Mouse (Mus musculus): ENCODE measurements around the gene Cx3cr1. TPM values are rescaled to one million over a fixed set of nuclear protein-coding genes. Genes with fewer than 3 reads are reported as not detected.
"Not testable (repeated sequence)": the region's sequence is repeated elsewhere in the genome, so short reads cannot be mapped to it uniquely, and the experiment has no call there.

The Cx3cr1 gene
- polyA plus RNA-seq, 1 experiment from 2014 or later, result 7.8 TPM

DNA sequence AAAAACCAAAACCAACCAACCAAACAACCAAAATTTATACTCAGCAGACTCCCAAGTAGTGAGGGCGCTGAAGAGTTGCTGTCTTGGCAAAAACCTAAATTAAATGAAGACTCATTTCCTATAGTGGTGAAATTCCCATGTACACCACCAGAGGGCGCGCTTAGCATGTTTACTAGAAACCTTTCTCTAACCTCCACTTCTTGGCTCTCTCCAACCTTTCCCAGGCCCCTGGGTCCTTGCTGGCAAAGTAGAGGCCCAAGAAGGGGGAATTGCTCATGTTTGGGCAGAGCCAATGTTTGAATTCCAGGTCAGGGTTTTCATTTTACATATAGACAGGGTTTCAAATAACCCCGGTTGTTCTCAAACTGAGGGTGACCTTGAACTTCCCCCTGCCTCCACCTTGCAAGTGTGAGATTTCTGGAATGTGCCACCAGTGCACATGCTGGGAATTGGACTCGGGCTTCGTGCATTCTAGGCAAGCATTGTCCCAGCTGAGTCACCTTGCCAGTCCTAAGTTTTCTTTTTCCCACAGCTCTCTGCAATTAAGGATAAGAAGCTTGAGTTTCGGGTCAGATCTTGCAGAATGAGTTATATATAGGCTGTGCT, 49.3 kb downstream of the Cx3cr1 start:
- ATAC-seq (ENCODE audit: low FRiP score, low read depth), result no peak
- H3K27ac ChIP-seq, result no peak overlapping the region
- WGBS, result 50% methylated on average over 7 of the region's 7 CpGs

GRCm38 (mm10) chr9:120016956-120017355, 52.7 kb downstream of the Cx3cr1 start:
- no peak overlapping the region for H3K27ac ChIP-seq
- no peaks in the 10 kb centered on the region for H3K4me1 ChIP-seq
- H3K9me3 ChIP-seq, result no peaks in the 10 kb centered on the region
- 72% methylated on average over 10 of the region's 10 CpGs for WGBS
- no peak overlapping the region for H3K4me2 ChIP-seq (replicated peaks)
- no peaks in the 10 kb centered on the region for H3K27me3 ChIP-seq (replicated peaks)
- peak overlapping the region; percentile 13; the same call in 1 of the 2 replicates for H3K9ac ChIP-seq
- no peaks in the 10 kb centered on the region for H3K36me3 ChIP-seq
- H3K4me3 ChIP-seq, result no peak overlapping the region
- ATAC-seq (ENCODE audit: low FRiP score, low read depth), result no peak

More for the DNA sequence above, 49.3 kb downstream of the Cx3cr1 start:
- Histone ChIP-seq H3K4me2 (replicated peaks) (no peak overlapping the region), H3K4me1 (no peaks in the 10 kb centered on the region), H3K36me3 (no peaks in the 10 kb centered on the region), H3K4me3 (no peak overlapping the region), H3K27me3 (replicated peaks) (no peaks in the 10 kb centered on the region), H3K9ac (no peak overlapping the region), H3K9me3 (no peaks in the 10 kb centered on the region)

DNA sequence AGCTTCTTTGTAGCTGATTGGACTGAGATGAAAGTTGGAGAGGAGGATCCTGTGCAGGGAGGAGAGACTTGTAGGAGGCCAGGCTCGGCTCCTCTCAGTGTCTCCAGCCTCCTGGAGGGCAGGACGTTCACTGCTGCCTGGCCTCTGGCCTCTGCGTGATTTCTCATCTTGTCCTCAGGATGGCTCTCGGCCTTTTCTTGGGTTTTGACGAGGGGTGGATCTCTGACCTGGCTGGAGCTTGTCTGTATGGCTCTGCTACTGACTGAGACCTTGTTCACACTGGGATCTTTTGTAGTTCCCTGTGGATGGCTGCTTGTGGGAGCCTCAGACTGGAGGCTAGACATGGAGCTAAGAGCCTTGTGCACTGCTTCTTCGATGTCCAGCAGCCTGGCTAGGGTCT, 54.9 kb downstream of the Cx3cr1 start:
- 57% methylated on average over 6 of the region's 6 CpGs for WGBS
- peaks cover 2% of the 10 kb centered on the region; the same call in 1 of the 2 replicates for H3K27me3 ChIP-seq (replicated peaks)
- no peak overlapping the region for H3K4me2 ChIP-seq (replicated peaks)
- H3K9me3 ChIP-seq, result no peaks in the 10 kb centered on the region
- H3K9ac ChIP-seq, result no peak overlapping the region
- H3K27ac ChIP-seq, result no peak overlapping the region
- no peak overlapping the region for H3K4me3 ChIP-seq
- ATAC-seq (ENCODE audit: low FRiP score, low read depth), result no peak
- no peaks in the 10 kb centered on the region for H3K36me3 ChIP-seq
- H3K4me1 ChIP-seq, result no peaks in the 10 kb centered on the region

DNA sequence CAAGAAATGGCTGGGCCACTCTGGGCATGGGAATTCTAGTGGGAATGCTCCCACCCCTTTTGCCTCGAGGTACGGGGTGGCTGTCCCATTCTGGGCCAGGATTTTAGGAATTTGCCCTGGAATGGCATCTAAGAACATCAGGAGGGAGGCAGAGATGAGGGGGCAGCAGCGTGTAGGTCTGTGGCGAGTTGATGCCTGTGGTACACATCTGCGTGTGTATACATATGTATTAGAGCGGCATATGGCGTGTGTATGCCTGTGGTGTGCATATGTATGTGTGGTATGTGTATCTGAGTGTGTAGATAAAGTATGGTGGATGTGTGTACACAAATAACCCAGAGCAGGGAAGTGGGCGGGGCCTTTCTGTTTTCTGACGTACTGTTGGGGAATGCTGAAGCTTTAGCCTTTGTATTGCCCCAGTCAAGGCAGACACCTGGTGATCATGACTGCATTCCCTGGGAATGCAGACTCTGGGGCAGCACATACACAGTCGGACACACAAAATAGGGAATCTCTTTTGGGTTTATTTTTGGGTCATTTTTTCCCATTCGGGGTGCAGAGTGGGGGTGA, 56.3 kb downstream of the Cx3cr1 start:
- 74% methylated on average over 11 of the region's 11 CpGs for WGBS
- Histone ChIP-seq H3K4me2 (replicated peaks) (no peak overlapping the region), H3K4me3 (no peak overlapping the region), H3K27ac (no peak overlapping the region), H3K9ac (no peak overlapping the region), H3K36me3 (no peaks in the 10 kb centered on the region), H3K4me1 (no peaks in the 10 kb centered on the region), H3K9me3 (no peaks in the 10 kb centered on the region), H3K27me3 (replicated peaks) (peaks cover 4% of the 10 kb centered on the region; the same call in 1 of the 2 replicates)
- no peak for ATAC-seq (ENCODE audit: low FRiP score, low read depth)

DNA sequence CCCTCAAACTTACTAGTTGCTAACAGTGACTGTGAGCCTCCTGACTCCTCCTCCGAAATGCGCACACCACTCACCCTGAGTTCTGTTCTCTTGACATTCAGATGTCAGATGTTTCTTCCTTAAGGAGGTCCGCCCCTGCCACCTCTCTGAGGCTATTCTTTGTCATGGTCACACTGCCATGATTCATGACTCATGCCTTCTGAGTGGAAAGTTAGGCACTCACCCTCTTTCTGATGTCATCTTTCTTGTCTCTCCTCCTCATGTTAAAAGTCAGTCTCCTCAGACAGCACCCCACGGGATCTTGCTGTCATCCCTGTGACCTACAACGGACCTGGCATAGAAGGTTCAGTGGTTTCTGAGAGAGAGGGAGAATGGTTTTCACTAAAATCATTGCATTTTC, 56.9 kb downstream of the Cx3cr1 start:
- H3K9ac ChIP-seq, result no peak overlapping the region
- H3K27ac ChIP-seq, result no peak overlapping the region
- peaks cover 5% of the 10 kb centered on the region; the same call in 1 of the 2 replicates for H3K9me3 ChIP-seq
- H3K4me1 ChIP-seq, result no peaks in the 10 kb centered on the region
- WGBS, result 84% methylated on average over 5 of the region's 5 CpGs
- ATAC-seq (ENCODE audit: low FRiP score, low read depth), result no peak
- peaks cover 4% of the 10 kb centered on the region; the same call in 1 of the 2 replicates for H3K27me3 ChIP-seq (replicated peaks)
- no peaks in the 10 kb centered on the region for H3K36me3 ChIP-seq
- no peak overlapping the region for H3K4me3 ChIP-seq
- H3K4me2 ChIP-seq (replicated peaks), result no peak overlapping the region

- H3K27me3 ChIP-seq (replicated peaks); H3K27ac ChIP-seq; H3K36me3 ChIP-seq; H3K4me3 ChIP-seq; H3K4me2 ChIP-seq (replicated peaks); H3K4me1 ChIP-seq; H3K9me3 ChIP-seq; H3K9ac ChIP-seq; ATAC-seq (ENCODE audit: low FRiP score, low read depth): not testable (repeated sequence)
- 89% methylated on average over 6 of the region's 6 CpGs for WGBS
Observed at GRCm38 (mm10) chr9:120012161-120012560, 57.5 kb downstream of the Cx3cr1 start.

GRCm38 (mm10) chr9:120011533-120011932, 58.1 kb downstream of the Cx3cr1 start:
- no peaks in the 10 kb centered on the region for H3K4me1 ChIP-seq
- peak overlapping the region; percentile 92 for H3K4me2 ChIP-seq (replicated peaks)
- under 1% methylated on average over 10 of the region's 10 CpGs for WGBS
- H3K27ac ChIP-seq, result 0 out of 2 replicates have a peak overlapping the region, but pooled peaks have one; percentile 7
- H3K36me3 ChIP-seq, result no peaks in the 10 kb centered on the region
- peaks cover 7% of the 10 kb centered on the region; the same call in 1 of the 2 replicates for H3K9me3 ChIP-seq
- H3K9ac ChIP-seq, result peak overlapping the region; percentile 56; the same call in 1 of the 2 replicates
- H3K4me3 ChIP-seq, result peak overlapping the region; percentile 48
- H3K27me3 ChIP-seq (replicated peaks), result peaks cover 4% of the 10 kb centered on the region; the same call in 1 of the 2 replicates
- ATAC-seq (ENCODE audit: low FRiP score, low read depth), result peak; percentile 70

GRCm38 (mm10) chr9:120010781-120011511, 58.7 kb downstream of the Cx3cr1 start:
- WGBS, result 2% methylated on average over 54 of the region's 60 CpGs
- Histone ChIP-seq H3K9me3 (peaks cover 7% of the 10 kb centered on the region; the same call in 1 of the 2 replicates), H3K27me3 (replicated peaks) (peaks cover 4% of the 10 kb centered on the region; the same call in 1 of the 2 replicates), H3K9ac (peak overlapping the region; percentile 56), H3K27ac (0 out of 2 replicates have a peak overlapping the region, but pooled peaks have one; percentile 7), H3K4me1 (no peaks in the 10 kb centered on the region), H3K36me3 (no peaks in the 10 kb centered on the region), H3K4me2 (replicated peaks) (peak overlapping the region; percentile 92), H3K4me3 (peak overlapping the region; percentile 48)
- peak; percentile 94 for ATAC-seq (ENCODE audit: low FRiP score, low read depth)

DNA sequence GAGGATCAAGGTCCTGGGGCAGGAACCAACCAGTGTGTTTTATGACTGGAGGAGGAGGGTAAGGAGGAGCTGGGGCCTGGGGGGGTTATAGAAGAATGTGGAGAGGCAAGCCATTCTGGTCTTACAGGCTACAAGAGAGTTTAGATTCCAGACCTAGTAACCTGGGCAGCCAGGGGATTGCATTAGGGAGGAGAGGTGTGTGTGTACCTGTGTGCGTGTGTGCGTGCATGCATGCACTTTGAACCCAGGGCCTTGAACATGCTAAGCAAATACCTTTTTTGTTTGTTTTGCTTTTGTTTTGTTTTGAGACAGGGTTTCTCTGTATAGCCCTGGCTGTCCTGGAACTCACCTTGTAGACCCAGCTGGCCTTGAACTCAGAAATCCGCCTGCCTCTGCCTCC, 59.8 kb downstream of the Cx3cr1 start:
- ATAC-seq (ENCODE audit: low FRiP score, low read depth), result no peak
- Histone ChIP-seq H3K27me3 (replicated peaks) (peaks cover 4% of the 10 kb centered on the region; the same call in 1 of the 2 replicates), H3K9me3 (peaks cover 7% of the 10 kb centered on the region; the same call in 1 of the 2 replicates), H3K4me3 (no peak overlapping the region), H3K4me2 (replicated peaks) (no peak overlapping the region), H3K4me1 (no peaks in the 10 kb centered on the region), H3K9ac (no peak overlapping the region), H3K27ac (no peak overlapping the region), H3K36me3 (no peaks in the 10 kb centered on the region)
- 97% methylated on average over 3 of the region's 3 CpGs for WGBS

GRCm38 (mm10) chr9:120009226-120009841, 60.3 kb downstream of the Cx3cr1 start:
- 65% methylated on average over 7 of the region's 7 CpGs for whole genome bisulfite sequencing
- Histone ChIP-seq H3K4me2 (replicated peaks) (no peak overlapping the region), H3K4me1 (no peaks in the 10 kb centered on the region), H3K27me3 (replicated peaks) (peaks cover 4% of the 10 kb centered on the region; the same call in 1 of the 2 replicates), H3K4me3 (no peak overlapping the region), H3K9me3 (peaks cover 7% of the 10 kb centered on the region; the same call in 1 of the 2 replicates), H3K27ac (no peak overlapping the region), H3K36me3 (no peaks in the 10 kb centered on the region), H3K9ac (no peak overlapping the region)
- no peak for ATAC-seq (ENCODE audit: low FRiP score, low read depth)

DNA sequence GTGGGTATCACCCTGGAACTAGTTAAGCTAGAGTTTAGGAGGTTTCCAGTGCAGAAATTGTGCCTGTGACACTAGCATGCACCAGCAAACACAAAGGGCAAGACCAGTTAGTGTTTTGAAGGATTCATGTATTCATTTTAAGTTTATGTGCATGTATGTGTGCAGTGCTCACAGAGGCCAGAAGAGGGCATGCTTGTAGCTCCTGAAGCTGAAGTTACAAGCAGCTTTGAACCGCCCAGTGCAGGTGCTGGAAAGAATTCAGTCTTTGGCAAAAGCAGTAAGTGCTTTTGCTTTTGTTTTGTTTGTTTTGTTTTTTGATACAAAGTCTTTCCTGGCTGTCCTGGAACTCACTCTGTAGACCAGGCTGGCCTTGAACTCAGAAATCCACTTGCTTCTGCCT, 61.8 kb downstream of the Cx3cr1 start:
- no peak overlapping the region for H3K9ac ChIP-seq
- WGBS, result 91% methylated on average over 1 of the region's 1 CpGs

GRCm38 (mm10) chr9:120005936-120006335, 63.7 kb downstream of the Cx3cr1 start:
- Histone ChIP-seq H3K4me1 (peaks cover 6% of the 10 kb centered on the region; the same call in 1 of the 2 replicates), H3K9ac (no peak overlapping the region), H3K36me3 (no peaks in the 10 kb centered on the region), H3K4me3 (no peak overlapping the region), H3K27me3 (replicated peaks) (peaks cover 4% of the 10 kb centered on the region; the same call in 1 of the 2 replicates), H3K9me3 (peaks cover 7% of the 10 kb centered on the region; the same call in 1 of the 2 replicates), H3K27ac (no peak overlapping the region), H3K4me2 (replicated peaks) (no peak overlapping the region)
- 78% methylated on average over 3 of the region's 3 CpGs for WGBS
- ATAC-seq (ENCODE audit: low FRiP score, low read depth), result no peak

More for the DNA sequence above, 61.8 kb downstream of the Cx3cr1 start:
- Histone ChIP-seq H3K4me1 (no peaks in the 10 kb centered on the region), H3K4me2 (replicated peaks) (no peak overlapping the region), H3K27me3 (replicated peaks) (peaks cover 4% of the 10 kb centered on the region; the same call in 1 of the 2 replicates), H3K27ac (no peak overlapping the region), H3K9me3 (peaks cover 7% of the 10 kb centered on the region; the same call in 1 of the 2 replicates), H3K36me3 (no peaks in the 10 kb centered on the region), H3K4me3 (no peak overlapping the region)
- ATAC-seq (ENCODE audit: low FRiP score, low read depth), result no peak

Measured in neural tube, embryonic 12.5 days (tissue).